38 mouse cellular contexts compared by ENCODE assay signal in the genomic region with DNA sequence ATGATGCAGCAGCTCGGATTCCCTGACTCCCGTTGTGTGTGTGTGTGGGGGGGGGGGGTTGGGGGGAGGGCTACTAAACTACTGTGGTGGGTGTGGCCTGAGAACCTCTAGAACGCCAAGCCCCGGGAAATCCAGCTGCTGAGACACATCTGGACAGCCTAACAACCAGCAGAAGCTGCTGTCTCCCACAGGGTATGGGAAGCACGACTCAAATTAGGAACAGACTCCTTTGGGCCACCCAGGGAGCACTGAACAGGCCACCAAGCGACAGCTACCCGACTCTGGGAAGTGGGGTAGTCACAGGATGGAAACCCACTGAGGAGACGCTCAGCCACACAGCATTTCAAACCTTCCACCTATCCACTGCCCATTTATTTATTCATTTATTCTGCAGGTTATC. TPM values are rescaled to one million over a fixed set of nuclear protein-coding genes. Genes with fewer than 3 reads are reported as not detected.
A peak's percentile ranks its signal among the peaks of the same experiment; 100 is the strongest.
DNase-seq lines count a peak whose midpoint lies in the region; ATAC-seq and TF ChIP-seq lines count a peak whose summit lies in the region.
"Had no signal": no experiment of that assay in that cellular context is flagged by ENCODE, and none has a peak within 500 bp of the region (broad histone marks: within the 10 kb centered on the region; RNA-seq: fewer than 3 reads in every experiment).

No protein-coding gene starts in this region.

- WGBS in embryonic facial prominence, embryonic 12.5 days: 29% methylated on average over 8 of the region's 8 CpGs
- 42% methylated on average over 8 of the region's 8 CpGs for WGBS in limb, embryonic 10.5 days

- no peaks in the 10 kb centered on the region for H3K36me3 ChIP-seq in embryonic facial prominence, embryonic 12.5 days
- no peaks in the 10 kb centered on the region for H3K36me3 ChIP-seq in limb, embryonic 10.5 days
- H3K36me3 ChIP-seq: G1E; heart, embryonic 10.5 days; heart, embryonic 15.5 days; hindbrain, embryonic 12.5 days; midbrain, embryonic 10.5 days; midbrain, embryonic 15.5 days; neural tube, embryonic 15.5 days; stomach, embryonic 15.5 days had no signal

- no peak overlapping the region for H3K9ac ChIP-seq in embryonic facial prominence, embryonic 12.5 days
- H3K9ac ChIP-seq: heart, embryonic 15.5 days; hindbrain, embryonic 12.5 days; liver, embryonic 14.5 days; midbrain, embryonic 15.5 days; neural tube, embryonic 15.5 days; stomach, embryonic 15.5 days had no signal

- no peak overlapping the region for H3K4me3 ChIP-seq in embryonic facial prominence, embryonic 12.5 days
- H3K4me3 ChIP-seq in limb, embryonic 10.5 days: no peak overlapping the region
- no peak overlapping the region for H3K4me3 ChIP-seq in layer of hippocampus, adult 2 months
- H3K4me3 ChIP-seq: erythroblast, embryonic 14.5 days; heart, embryonic 10.5 days; heart, embryonic 15.5 days; hindbrain, embryonic 12.5 days; midbrain, embryonic 10.5 days; midbrain, embryonic 15.5 days; neural tube, embryonic 15.5 days; stomach, embryonic 15.5 days had no signal

- peak; percentile 16 for DNase-seq in embryo, embryonic 11 days
- DNase-seq in embryo, embryonic 10 days (ENCODE audit: low spot score): no peak
- peak; percentile 43 for DNase-seq in limb, embryonic 10.5 days (ENCODE audit: low spot score)
- peak; percentile 21 for DNase-seq in mesoderm, embryonic 11.5 days (ENCODE audit: low read depth, low spot score)
- DNase-seq in layer of hippocampus, adult 2 months (ENCODE audit: low spot score in 2 of 2): no peak
- no peak for DNase-seq in spleen, postnatal 10 days (ENCODE audit: low spot score in 2 of 2)
- DNase-seq: cerebellum, adult 9-10 months; cerebellum, postnatal 36 days; gastrocnemius, postnatal 14 days; kidney, adult 11 months; kidney, postnatal 25 days; liver; lung, adult 2 months; lung, postnatal 10 days had no signal

- TF ChIP-seq CTCF in layer of hippocampus, adult 2 months (conservative IDR thresholded peaks at IDR 0.05): no peak

- H3K9me3 ChIP-seq in embryonic facial prominence, embryonic 12.5 days: no peaks in the 10 kb centered on the region
- no peaks in the 10 kb centered on the region for H3K9me3 ChIP-seq in limb, embryonic 10.5 days (replicated peaks)
- H3K9me3 ChIP-seq: heart, embryonic 10.5 days; heart, embryonic 15.5 days; hindbrain, embryonic 12.5 days; midbrain, embryonic 10.5 days; midbrain, embryonic 15.5 days; neural tube, embryonic 15.5 days; stomach, embryonic 15.5 days had no signal

- no peaks in the 10 kb centered on the region; the same call in 1 of the 2 replicates for H3K27me3 ChIP-seq in embryonic facial prominence, embryonic 12.5 days
- H3K27me3 ChIP-seq in limb, embryonic 10.5 days (ENCODE audit: low read depth, poor library complexity, severe bottlenecking): no peaks in the 10 kb centered on the region
- H3K27me3 ChIP-seq: heart, embryonic 15.5 days; hindbrain, embryonic 12.5 days; midbrain, embryonic 15.5 days; neural tube, embryonic 15.5 days; stomach, embryonic 15.5 days had no signal

- no peak overlapping the region for H3K27ac ChIP-seq in embryonic facial prominence, embryonic 12.5 days
- no peak overlapping the region for H3K27ac ChIP-seq in limb, embryonic 10.5 days
- no peak overlapping the region for H3K27ac ChIP-seq in layer of hippocampus, adult 2 months
- H3K27ac ChIP-seq: heart, embryonic 10.5 days; heart, embryonic 15.5 days; hindbrain, embryonic 12.5 days; liver, embryonic 14.5 days; macrophage; midbrain, embryonic 10.5 days; midbrain, embryonic 15.5 days; neural tube, embryonic 15.5 days; stomach, embryonic 15.5 days had no signal

- no peak overlapping the region for H3K4me2 ChIP-seq in embryonic facial prominence, embryonic 12.5 days (replicated peaks)
- H3K4me2 ChIP-seq: heart, embryonic 15.5 days; hindbrain, embryonic 12.5 days; midbrain, embryonic 15.5 days; neural tube, embryonic 15.5 days; stomach, embryonic 15.5 days had no signal

- ATAC-seq in embryonic facial prominence, embryonic 12.5 days (ENCODE audit: insufficient number of reproducible peaks, insufficient read depth, low FRiP score, low TSS enrichment): 0 out of 2 replicates have a peak, but pooled peaks have one; percentile 72
- ATAC-seq: forebrain, embryonic 16.5 days; inflammation-experienced regulatory T-cells, adult 6 months; midbrain, embryonic 15.5 days had no signal

- no peaks in the 10 kb centered on the region for H3K4me1 ChIP-seq in embryonic facial prominence, embryonic 12.5 days
- peaks cover 34% of the 10 kb centered on the region for H3K4me1 ChIP-seq in limb, embryonic 10.5 days
- H3K4me1 ChIP-seq: heart, embryonic 10.5 days; heart, embryonic 15.5 days; hindbrain, embryonic 12.5 days; midbrain, embryonic 15.5 days; stomach, embryonic 15.5 days had no signal

RNA-seq across cellular contexts. Expression of gene Clec3a, which starts 54.2 kb away (rescaled TPM):
- polyA plus RNA-seq in embryonic facial prominence, embryonic 12.5 days (2016; fragmentation: Nextera tagmentation; extraction: Ambion mirVana): 0.50 TPM in 1 of 2 replicates, not detected in the other
- polyA plus RNA-seq in limb, embryonic 10.5 days (2016; fragmentation: Nextera tagmentation; extraction: Ambion mirVana): not detected in 2 replicates
- not detected for total RNA-seq in layer of hippocampus, adult 2 months (2021)
- total RNA-seq: adrenal gland, postnatal 10 days; G1E; granulocyte monocyte progenitor cell, adult 5-6 weeks; layer of hippocampus, adult 8-10 months; layer of hippocampus, postnatal 25 days; left cerebral cortex, postnatal 14 days had no signal
- polyA plus RNA-seq: C2C12; erythroblast, embryonic 14.5 days; forebrain, embryonic 11.5 days; forebrain, embryonic 16.5 days; G1E; heart, embryonic 10.5 days; heart, embryonic 15.5 days; inflammation-experienced regulatory T-cells, adult 6 months; kidney, embryonic 14.5 days; liver, embryonic 14.5 days; lung, adult 2 months; macrophage; midbrain, embryonic 10.5 days; midbrain, embryonic 15.5 days; small intestine, adult 2 months; urinary bladder, adult 2 months had no signal

Comparison
In these comparisons a context has a peak if more than half of its experiments do, and no peak if none do; other contexts are left out.
1. DNase-seq: peak in embryo, embryonic 11 days (single experiment), limb, embryonic 10.5 days (single experiment) and mesoderm, embryonic 11.5 days (single experiment); none in embryo, embryonic 10 days (single experiment), layer of hippocampus, adult 2 months (0 of 2) and spleen, postnatal 10 days (0 of 2).